In the genomic region with DNA sequence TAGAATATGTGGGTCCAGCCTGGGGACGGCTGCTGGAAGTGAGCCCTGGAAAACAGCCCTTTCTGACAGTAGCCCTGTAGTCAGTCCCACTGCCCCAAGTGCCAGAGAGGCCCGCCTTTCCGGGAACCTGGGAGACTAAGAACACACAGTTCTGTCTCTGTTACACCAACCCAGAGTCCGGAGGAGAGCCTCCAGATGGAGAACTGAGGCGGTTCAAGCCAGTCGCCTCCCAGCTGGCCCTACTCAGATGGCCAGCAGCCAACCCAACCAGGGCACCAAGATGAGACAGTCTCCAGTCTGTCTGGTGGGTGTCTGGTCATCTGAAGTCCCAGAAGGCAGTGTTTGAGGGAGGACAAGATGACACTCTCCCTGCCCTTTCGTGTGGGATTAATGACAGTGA, we compare ENCODE assay signal across 31 mouse cellular contexts. TPM values are rescaled to one million over a fixed set of nuclear protein-coding genes. Genes with fewer than 3 reads are reported as not detected.
DNase-seq lines count a peak whose midpoint lies in the region; ATAC-seq and TF ChIP-seq lines count a peak whose summit lies in the region.
"Had no signal": no experiment of that assay in that cellular context is flagged by ENCODE, and none has a peak within 500 bp of the region (broad histone marks: within the 10 kb centered on the region; RNA-seq: fewer than 3 reads in every experiment).

No protein-coding gene starts in this region.

- H3K4me3 ChIP-seq in forebrain, postnatal 0 days (ENCODE audit: low read depth, low read length): no peak overlapping the region
- no peak overlapping the region for H3K4me3 ChIP-seq in forebrain, embryonic 11.5 days (ENCODE audit: low read depth, low read length)
- H3K4me3 ChIP-seq: embryonic facial prominence, embryonic 10.5 days; embryonic facial prominence, embryonic 15.5 days; forebrain, embryonic 13.5 days; hindbrain, embryonic 13.5 days; kidney, embryonic 15.5 days; midbrain, embryonic 13.5 days had no signal

- H3K27ac ChIP-seq in forebrain, postnatal 0 days (ENCODE audit: low read depth, low read length): no peak overlapping the region
- no peak overlapping the region for H3K27ac ChIP-seq in forebrain, embryonic 11.5 days (ENCODE audit: low read depth, low read length)
- H3K27ac ChIP-seq: embryonic facial prominence, embryonic 10.5 days; embryonic facial prominence, embryonic 15.5 days; forebrain, embryonic 13.5 days; hindbrain, embryonic 13.5 days; kidney, embryonic 15.5 days; liver, embryonic 14.5 days; macrophage; midbrain, embryonic 13.5 days; stomach, postnatal 0 days had no signal

- no peaks in the 10 kb centered on the region for H3K4me1 ChIP-seq in forebrain, postnatal 0 days (ENCODE audit: insufficient read depth)
- H3K4me1 ChIP-seq in forebrain, embryonic 11.5 days (replicated peaks; ENCODE audit: control insufficient read depth, insufficient read depth, low read length): peaks cover 2% of the 10 kb centered on the region
- H3K4me1 ChIP-seq: embryonic facial prominence, embryonic 15.5 days; kidney, embryonic 15.5 days had no signal

- DNase-seq in forebrain, postnatal 0 days: no peak
- DNase-seq in forebrain, embryonic 11.5 days (ENCODE audit: low spot score): no peak
- peak; percentile 50 to 62 for DNase-seq in layer of hippocampus, postnatal 10 days (ENCODE audit: low spot score in 2 of 2)
- no peak for DNase-seq in layer of hippocampus, adult 18-20 months (ENCODE audit: low spot score in 2 of 2)
- peak; percentile 46 for DNase-seq in right cerebral cortex, postnatal 14 days
- DNase-seq in right cerebral cortex, adult 18-20 months: no peak
- DNase-seq in ovary, adult 18-20 months (ENCODE audit: low spot score): no peak
- DNase-seq: adrenal gland, postnatal 25 days; cerebellum, adult 9-11 months; gastrocnemius, postnatal 14 days; heart, adult 11 months; heart, postnatal 36 days; kidney, adult 18-20 months; kidney, postnatal 25 days; liver; lung, adult 2 months; lung, postnatal 10 days; thymus, adult 18-20 months; thymus, postnatal 25 days had no signal

- peak; percentile 42 for ATAC-seq in forebrain, postnatal 0 days
- ATAC-seq in forebrain, embryonic 11.5 days (replicated peaks; ENCODE audit: low FRiP score): no peak
- ATAC-seq: CD4-positive, CD25-positive, alpha-beta regulatory T cell, adult 4 months; forebrain, embryonic 13.5 days; midbrain, embryonic 13.5 days had no signal

- H3K36me3 ChIP-seq in forebrain, postnatal 0 days (ENCODE audit: insufficient read depth): peaks cover 5% of the 10 kb centered on the region; the same call in 1 of the 2 replicates
- H3K36me3 ChIP-seq in forebrain, embryonic 11.5 days (ENCODE audit: control insufficient read depth, insufficient read depth, low read length): no peaks in the 10 kb centered on the region
- H3K36me3 ChIP-seq: embryonic facial prominence, embryonic 10.5 days; embryonic facial prominence, embryonic 15.5 days; kidney, embryonic 15.5 days; midbrain, embryonic 13.5 days had no signal

- no peak overlapping the region for H3K9ac ChIP-seq in forebrain, postnatal 0 days
- no peak overlapping the region for H3K9ac ChIP-seq in forebrain, embryonic 11.5 days (ENCODE audit: low read length)
- H3K9ac ChIP-seq: embryonic facial prominence, embryonic 15.5 days; forebrain, embryonic 13.5 days; hindbrain, embryonic 13.5 days; kidney, embryonic 15.5 days; liver, embryonic 14.5 days; midbrain, embryonic 13.5 days had no signal

- H3K9me3 ChIP-seq in forebrain, postnatal 0 days (ENCODE audit: low read length): no peaks in the 10 kb centered on the region
- no peaks in the 10 kb centered on the region for H3K9me3 ChIP-seq in forebrain, embryonic 11.5 days (ENCODE audit: control insufficient read depth, low read length)
- H3K9me3 ChIP-seq: embryonic facial prominence, embryonic 15.5 days; forebrain, embryonic 13.5 days; hindbrain, embryonic 13.5 days; kidney, embryonic 15.5 days; midbrain, embryonic 13.5 days had no signal

- no peak overlapping the region for H3K4me2 ChIP-seq in forebrain, postnatal 0 days (ENCODE audit: low read depth)
- H3K4me2 ChIP-seq in forebrain, embryonic 11.5 days (ENCODE audit: low read depth, low read length, severe bottlenecking): no peak overlapping the region
- H3K4me2 ChIP-seq: embryonic facial prominence, embryonic 15.5 days; forebrain, embryonic 13.5 days; heart, embryonic 11.5 days; hindbrain, embryonic 13.5 days; kidney, embryonic 15.5 days; midbrain, embryonic 13.5 days had no signal

- H3K27me3 ChIP-seq in forebrain, postnatal 0 days (ENCODE audit: insufficient read depth, low read length): no peaks in the 10 kb centered on the region
- no peaks in the 10 kb centered on the region for H3K27me3 ChIP-seq in forebrain, embryonic 11.5 days (ENCODE audit: control insufficient read depth, insufficient read depth, low read length)

- 57% methylated on average over 7 of the region's 7 CpGs for WGBS in forebrain, postnatal 0 days
- WGBS in forebrain, embryonic 11.5 days: 87% methylated on average over 7 of the region's 7 CpGs

- TF ChIP-seq CTCF in forebrain, postnatal 0 days (IDR thresholded peaks at IDR 0.05; ENCODE audit: low read depth): no peak

RNA-seq across cellular contexts. Expression of a gene that starts 8.8 kb away (rescaled TPM):
- 12.8 and 17.8 TPM in 2 replicates for total RNA-seq in forebrain, postnatal 0 days (2014; rRNA removed)
- 8.8 and 12.7 TPM in 2 replicates for polyA plus RNA-seq in forebrain, postnatal 0 days (2015; fragmentation: Nextera tagmentation; extraction: Ambion mirVana)
- polyA plus RNA-seq in forebrain, embryonic 11.5 days (2014; fragmentation: Nextera tagmentation; extraction: Ambion mirVana): 0.16 and 0.67 TPM in 2 replicates
- total RNA-seq in layer of hippocampus, postnatal 10 days (2021): 10 to 100 TPM; 22.1 to 23.2 TPM
- 10 to 100 TPM; 44.3 to 47.4 TPM for total RNA-seq in layer of hippocampus, adult 18-20 months (2021)
- total RNA-seq: adrenal gland, postnatal 25 days had no signal
- polyA plus RNA-seq: heart, embryonic 11.5 days; limb, embryonic 11.5 days; macrophage had no signal

Comparison
In these comparisons a context has a peak if more than half of its experiments do, and no peak if none do; other contexts are left out.
1. DNase-seq: peak in layer of hippocampus, postnatal 10 days (2 of 2) and right cerebral cortex, postnatal 14 days (single experiment); none in forebrain, postnatal 0 days (single experiment), forebrain, embryonic 11.5 days (single experiment), layer of hippocampus, adult 18-20 months (0 of 2), right cerebral cortex, adult 18-20 months (single experiment) and ovary, adult 18-20 months (single experiment).